Mouse (Mus musculus) layer of hippocampus, adult 11-12 months (tissue): ENCODE measurements around the gene Gm20824.
"Not testable (repeated sequence)": the region's sequence is repeated elsewhere in the genome, so short reads cannot be mapped to it uniquely, and the experiment has no call there.

Experiments used
- DNase-seq: peaks from one replicate; pipeline ENCODE4 v3.0.0; 2022; ENCODE audit warnings: low spot score

The Gm20824 gene

GRCm38 (mm10) chrY:8257607-8258006 is at the start of gene Gm20824:
Gene Gm20824, plus strand, starts transcription at chrY:8257907.
- not testable (repeated sequence) for DNase-seq
